Mouse (Mus musculus): ENCODE data around the gene Ppcdc.

GRCm38 (mm10) chr9:57407120-57407905 lies 32.6 kb downstream of the Ppcdc start:
- TF ChIP-seq RAD21 (IDR thresholded peaks at IDR 0.05; ENCODE audit: low read depth, low read length) (no peak), ZNF384 (IDR thresholded peaks at IDR 0.05; ENCODE audit: low read depth, low read length) (no peak), CTCF (conservative IDR thresholded peaks at IDR 0.05 in 1 of 2, IDR thresholded peaks at IDR 0.05 in 1 of 2; ENCODE audit: low read depth in 2 of 2, low read length in 2 of 2) (no peak), CHD2 (IDR thresholded peaks at IDR 0.05; ENCODE audit: low read length) (no peak), RCOR1 (conservative IDR thresholded peaks at IDR 0.05; ENCODE audit: low read depth, low read length) (no peak), EP300 (IDR thresholded peaks at IDR 0.05; ENCODE audit: low read length) (no peak), TCF12 (IDR thresholded peaks at IDR 0.05; ENCODE audit: low read depth, low read length) (no peak), MEF2A (IDR thresholded peaks at IDR 0.05; ENCODE audit: borderline replicate concordance, low read depth, low read length) (no peak), USF1 (IDR thresholded peaks at IDR 0.05; ENCODE audit: low read depth, low read length) (no peak), SMC3 (IDR thresholded peaks at IDR 0.05; ENCODE audit: low read depth, low read length) (no peak), KAT2A (IDR thresholded peaks at IDR 0.05; ENCODE audit: insufficient replicate concordance, low read length) (no peak), TBP (conservative IDR thresholded peaks at IDR 0.05; ENCODE audit: low read depth, low read length) (no peak)
